Mouse (Mus musculus): ENCODE data around the gene Nptxr.
A peak's percentile ranks its signal among the peaks of the same experiment; 100 is the strongest.

DNA sequence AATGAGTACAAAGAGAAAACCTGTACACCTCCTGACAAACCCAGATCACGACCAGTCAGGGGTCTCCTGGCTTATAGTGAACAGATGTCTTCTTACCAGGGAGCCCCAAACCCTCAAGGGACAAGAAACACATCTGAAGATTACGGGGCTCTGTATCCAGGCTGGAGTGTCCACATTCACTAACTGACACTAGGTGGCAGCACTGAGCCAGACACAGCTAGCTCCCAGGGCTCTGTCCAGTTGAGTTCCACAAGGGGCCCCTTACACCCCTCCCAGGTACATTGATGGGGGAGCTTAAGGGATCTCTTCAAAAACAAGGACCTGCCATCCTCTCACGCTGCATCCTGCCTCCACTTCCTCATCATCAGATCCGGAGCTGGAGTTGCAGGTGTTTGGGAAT lies 25.8 kb upstream of the Nptxr start:
- peak; percentile 88 for TF ChIP-seq CTCF (IDR thresholded peaks at IDR 0.05; ENCODE audit: low read depth)
- no peak for TF ChIP-seq EP300 (IDR thresholded peaks at IDR 0.05; ENCODE audit: low read depth)
